Mouse (Mus musculus) CH12.LX (cell line): ENCODE measurements at regions not wholly inside any gene's neighbourhood (a gene's known extent, or its start where the extent isn't known, plus 50 kb on each side); places are given as distances from the start of the nearest gene placed in this dataset.

Experiments used
- CTCF ChIP-seq, 2 experiments: IDR thresholded peaks in 1 of 2; conservative IDR thresholded peaks in 1 of 2; 2 replicates each; pipeline ENCODE4 v1.5.1; 2011 to 2012; ENCODE audit warnings: low read depth in 2 of 2, low read length in 2 of 2, improper control_type of control experiment in 1 of 2, inconsistent platforms in 1 of 2, mild to moderate bottlenecking in 1 of 2, moderate library complexity in 1 of 2
- E2F4 ChIP-seq: IDR thresholded peaks from 2 replicates; pipeline ENCODE4 v1.6.1; 2011; ENCODE audit warnings: low read depth, low read length, improper control_type of control experiment; ENCODE audit not compliant: insufficient replicate concordance
- JUND ChIP-seq: conservative IDR thresholded peaks from 2 replicates; pipeline ENCODE4 v1.6.1; 2011; ENCODE audit warnings: low read depth, low read length, improper control_type of control experiment
- KAT2A ChIP-seq: IDR thresholded peaks from 2 replicates; pipeline ENCODE4 v1.6.1; 2012; ENCODE audit warnings: low read length, improper control_type of control experiment, inconsistent platforms; ENCODE audit not compliant: insufficient replicate concordance
- MAX ChIP-seq: IDR thresholded peaks from 2 replicates; pipeline ENCODE4 v1.6.1; 2011; ENCODE audit warnings: low read length, improper control_type of control experiment
- NRF1 ChIP-seq: IDR thresholded peaks from 2 replicates; pipeline ENCODE4 v1.6.1; 2014; ENCODE audit warnings: low read depth, mild to moderate bottlenecking, inconsistent platforms, low read length, improper control_type of control experiment, moderate library complexity
- POLR2A ChIP-seq: IDR thresholded peaks from 2 replicates; pipeline ENCODE4 v1.6.1; 2011; ENCODE audit warnings: low read depth, mild to moderate bottlenecking, improper control_type of control experiment, low read length
- ZNF384 ChIP-seq: IDR thresholded peaks from 2 replicates; pipeline ENCODE4 v1.6.1; 2012; ENCODE audit warnings: low read depth, low read length, improper control_type of control experiment, inconsistent platforms

- no peak for TF ChIP-seq NRF1
- TF ChIP-seq KAT2A: no peak
- no peak for TF ChIP-seq CTCF (conservative IDR thresholded peaks at IDR 0.05 in 1 of 2, IDR thresholded peaks at IDR 0.05 in 1 of 2; ENCODE audit: low read depth in 2 of 2, low read length in 2 of 2)
- no peak for TF ChIP-seq POLR2A
- TF ChIP-seq ZNF384: no peak
- TF ChIP-seq E2F4: no peak
- no peak for TF ChIP-seq JUND
- no peak for TF ChIP-seq MAX
Observed at GRCm38 (mm10) chr17:85517301-85517700, 96.1 kb upstream of the Six3 start.
